Mouse (Mus musculus): ENCODE data around the gene Pdzd8. TPM values are rescaled to one million over a fixed set of nuclear protein-coding genes. Genes with fewer than 3 reads are reported as not detected.

The Pdzd8 gene
- total RNA-seq (2021), result 10 to 100 TPM; 10.3 to 13.3 TPM
- long read RNA-seq, experiment 1, partial matches to known transcripts, result 0 of 6 reads
- long read RNA-seq, experiment 1, other reads (novel, unspliced or antisense), result 6 of 6 reads
- long read RNA-seq, experiment 2, full-length matches to known transcripts, result 5 of 8 reads
- long read RNA-seq, experiment 2, partial matches to known transcripts, result 0 of 8 reads
- long read RNA-seq, experiment 2, other reads (novel, unspliced or antisense), result 3 of 8 reads

GRCm38 (mm10) chr19:59345658-59346283 lies at the start of gene Pdzd8:
TSS of gene Pdzd8 (minus strand) at chr19:59345780.
- DNase-seq, result peak; percentile 83 to 85
- intact Hi-C loops (cut with DNase I), result no loop called here

DNA sequence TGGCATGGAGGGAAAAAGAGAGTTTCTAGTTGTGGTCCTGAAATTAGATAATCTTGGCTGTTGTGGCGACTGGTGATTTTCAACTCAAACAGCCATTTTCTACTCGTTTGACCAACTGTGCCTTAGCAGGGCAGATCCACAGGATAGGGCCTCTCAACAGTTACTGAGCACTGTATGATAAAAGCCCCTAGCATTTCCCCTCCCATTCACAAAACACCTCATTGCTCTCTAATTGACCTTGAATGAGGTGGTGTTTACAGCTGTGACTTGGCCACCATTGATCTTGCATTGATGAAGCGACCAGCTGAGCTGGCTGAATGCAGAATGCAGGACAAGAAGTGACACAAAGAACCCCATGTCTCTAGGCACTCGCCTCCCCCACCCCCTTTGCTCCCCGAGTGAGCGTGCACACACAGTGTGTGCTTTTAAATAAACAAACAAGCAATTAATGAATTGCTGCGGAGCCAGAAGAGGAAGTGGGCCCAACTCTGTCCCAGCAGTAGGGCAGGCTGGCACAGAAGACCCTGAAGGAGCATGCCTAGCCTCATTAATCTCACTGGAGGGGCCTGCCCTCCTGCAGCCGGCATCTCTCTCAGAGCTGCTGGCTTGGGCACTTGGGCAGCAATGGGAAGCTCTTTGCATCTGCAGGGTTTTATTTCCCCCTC lies 48.3 kb upstream of the Pdzd8 start:
- intact Hi-C loops (cut with DNase I), result no loop called here
- DNase-seq, result no peak

DNA sequence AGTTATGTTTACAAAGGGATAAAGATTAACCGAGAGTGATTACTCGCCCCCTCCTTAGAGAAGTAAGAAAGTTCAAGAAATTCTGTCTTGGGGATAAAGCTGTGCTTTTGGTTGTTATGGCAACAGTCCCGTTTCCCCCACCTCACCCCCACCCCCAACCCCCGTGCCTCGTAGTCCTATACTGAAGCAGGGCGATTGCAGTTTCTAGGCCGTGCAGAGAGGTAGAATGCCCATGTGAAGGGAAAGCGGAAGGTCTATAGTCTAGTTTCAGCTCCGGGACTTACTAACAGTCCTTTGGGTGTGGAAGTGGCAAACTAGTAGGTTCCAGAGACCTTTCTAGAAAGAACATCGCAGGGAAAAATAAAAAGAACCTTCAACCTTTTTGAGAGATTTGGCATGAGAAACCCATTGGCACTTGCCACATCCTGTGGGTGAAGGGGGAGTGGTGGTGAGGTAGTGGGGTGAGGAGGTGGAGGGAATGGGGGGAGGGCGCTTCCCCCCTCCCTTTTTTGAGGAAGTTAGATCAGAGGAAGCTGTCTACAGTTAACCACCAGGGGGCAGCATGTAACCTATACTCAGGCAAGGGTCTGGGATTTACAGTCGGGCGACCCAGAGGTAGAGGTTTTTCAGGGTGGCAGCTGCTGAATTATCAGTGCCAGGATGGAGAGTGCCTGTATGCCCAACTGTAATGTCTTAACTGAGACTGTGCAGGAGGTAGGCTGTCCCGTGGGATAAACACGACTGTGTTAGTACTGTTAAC lies 43.4 kb upstream of the Pdzd8 start:
- peak in 1 of 2 experiments; percentile 35 for DNase-seq
- intact Hi-C loops (cut with DNase I), result loop anchor here (10.0 kb wide), 1 partner anchor 144 kb away; no protein-coding TSS in a partner anchor

DNA sequence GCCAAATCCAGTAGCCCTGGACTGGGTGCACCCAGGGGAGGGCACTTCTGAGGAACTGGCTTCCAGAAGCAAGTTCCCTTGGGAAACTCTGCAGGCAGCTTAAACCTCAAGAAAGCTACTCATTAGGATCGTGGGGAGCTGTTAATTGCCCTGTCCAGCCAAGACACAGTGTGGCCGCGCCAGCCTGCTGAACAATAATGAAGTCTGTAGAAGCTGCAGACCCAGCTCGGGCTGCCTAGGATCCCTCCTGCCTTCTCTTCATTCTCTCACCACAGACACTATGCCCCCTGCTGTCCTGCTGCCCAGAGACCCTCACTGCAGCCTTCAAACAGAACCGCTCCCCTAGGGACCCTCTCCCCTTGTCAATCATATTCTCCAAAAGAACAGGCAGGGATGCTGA lies 42.8 kb upstream of the Pdzd8 start:
- DNase-seq, result no peak
- intact Hi-C loops (cut with DNase I), result loop anchor here (10.0 kb wide), 1 partner anchor 144 kb away; no protein-coding TSS in a partner anchor

DNA sequence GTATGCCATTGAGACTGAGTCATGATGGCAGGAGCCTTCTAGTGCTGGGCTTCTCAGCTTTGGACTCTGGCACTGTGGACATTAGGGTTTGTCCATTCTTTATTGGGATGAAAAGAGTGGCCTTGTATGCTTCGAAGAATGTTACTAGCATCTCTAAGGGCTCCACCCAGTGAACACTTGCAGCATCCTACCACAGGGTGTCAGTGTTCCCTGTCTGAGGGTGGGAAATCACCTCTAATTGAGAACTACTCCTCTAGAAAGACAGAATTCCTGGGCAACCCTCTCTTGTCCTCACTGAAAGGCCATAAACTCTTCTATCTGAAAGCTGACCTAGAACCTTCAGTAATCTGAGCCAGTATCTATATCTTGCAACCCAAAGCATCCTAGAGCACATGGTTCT lies 41.6 kb upstream of the Pdzd8 start:
- no peak for DNase-seq
- intact Hi-C loops (cut with DNase I), result loop anchor here (10.0 kb wide), 1 partner anchor 142 kb away; no protein-coding TSS in a partner anchor

- DNase-seq, result no peak
- intact Hi-C loops (cut with DNase I), result loop anchor here (10.0 kb wide), 1 partner anchor 140 kb away; no protein-coding TSS in a partner anchor
Observed at GRCm38 (mm10) chr19:59384582-59385495, 39.3 kb upstream of the Pdzd8 start.

DNA sequence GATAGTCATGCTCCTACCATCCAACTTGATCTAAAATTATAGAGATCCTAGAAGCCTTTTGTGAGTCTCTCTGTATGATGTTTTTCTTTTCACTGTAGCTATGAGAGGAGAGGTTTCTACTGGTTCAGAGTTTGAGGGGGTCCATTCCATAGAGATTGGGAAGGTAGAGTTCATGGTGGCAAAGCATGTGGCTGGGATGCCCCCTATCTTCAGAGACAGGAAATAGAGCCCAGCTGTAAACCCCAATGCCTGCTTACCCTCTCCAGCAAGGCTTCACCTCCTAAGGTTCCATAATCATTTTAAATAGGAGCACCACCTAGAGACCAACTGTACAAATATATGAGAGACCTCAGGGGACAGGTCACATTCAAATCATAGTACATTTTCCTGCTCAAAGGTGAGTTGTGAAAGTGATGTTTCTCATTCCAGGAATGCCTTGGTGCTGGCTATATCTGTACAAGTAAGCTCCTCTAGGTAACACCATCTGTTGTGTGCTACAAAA lies 36.9 kb upstream of the Pdzd8 start:
- intact Hi-C loops (cut with DNase I), result loop anchor here (10.0 kb wide), 1 partner anchor 138 kb away; no protein-coding TSS in a partner anchor
- DNase-seq, result no peak

DNA sequence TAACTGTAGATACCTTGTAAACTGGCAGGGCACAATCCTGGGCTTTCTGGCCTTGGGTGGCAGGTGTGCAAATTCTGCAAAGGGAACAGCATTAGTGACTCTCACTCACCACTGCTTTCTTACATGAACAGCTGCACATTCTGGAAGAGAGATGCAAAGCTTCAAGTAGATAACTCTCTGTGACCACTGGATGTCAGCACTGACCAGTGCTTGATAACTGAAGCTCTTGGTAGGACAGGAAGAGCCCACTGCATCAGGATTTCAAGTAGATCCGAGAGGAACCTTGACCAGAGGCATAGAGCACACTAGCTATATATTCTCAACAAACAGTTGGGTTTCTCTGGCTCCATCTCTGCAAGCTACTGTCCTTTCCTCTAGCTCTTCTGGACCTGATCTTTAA lies 34.4 kb upstream of the Pdzd8 start:
- intact Hi-C loops (cut with DNase I), result loop anchor here (10.0 kb wide), 1 partner anchor 135 kb away; no protein-coding TSS in a partner anchor

DNA sequence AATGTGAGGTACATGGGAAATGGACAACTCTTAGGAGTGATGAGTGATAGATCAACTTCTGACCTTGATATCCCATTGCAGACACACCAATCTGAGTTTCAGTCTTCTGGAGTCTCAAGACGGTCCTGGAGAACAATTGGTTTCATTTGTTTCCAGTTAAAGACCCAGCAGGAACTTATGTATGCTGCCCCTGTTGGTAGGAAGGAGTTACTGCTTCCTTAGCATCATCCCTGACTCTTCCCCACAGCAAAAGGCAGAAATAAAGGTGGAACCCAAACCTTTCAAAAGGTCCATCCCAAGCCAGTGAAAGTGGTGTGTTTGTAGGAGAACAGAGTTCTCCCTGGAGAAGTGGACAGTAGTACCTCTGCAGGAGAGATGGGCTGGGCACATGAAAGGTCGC lies 30.9 kb upstream of the Pdzd8 start:
- DNase-seq, result no peak
- intact Hi-C loops (cut with DNase I), result no loop called here

More for the DNA sequence above, 34.4 kb upstream of the Pdzd8 start:
- DNase-seq, result no peak

GRCm38 (mm10) chr19:59374940-59375339 lies 29.4 kb upstream of the Pdzd8 start:
- DNase-seq, result no peak
- intact Hi-C loops (cut with DNase I), result no loop called here

DNA sequence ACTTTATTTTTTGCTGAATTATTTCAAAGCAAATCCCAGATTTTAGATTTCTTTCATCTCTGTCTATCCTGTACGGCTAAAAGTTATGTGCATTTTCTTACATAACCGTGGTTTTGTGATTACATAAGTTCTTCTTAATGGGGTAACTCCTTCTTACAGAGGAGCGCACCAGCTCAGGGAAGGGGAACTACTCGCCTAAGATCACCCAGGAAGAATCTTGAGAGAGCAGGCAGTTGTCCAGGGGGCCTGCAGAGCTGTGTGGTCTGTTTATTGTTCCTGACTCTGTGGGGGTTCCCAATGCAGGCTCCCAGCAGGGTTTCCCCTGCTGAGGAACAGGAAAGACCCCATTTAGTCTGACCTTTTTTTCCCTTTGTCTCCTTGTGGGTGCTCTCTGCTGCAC lies 27.3 kb upstream of the Pdzd8 start:
- DNase-seq, result no peak
- intact Hi-C loops (cut with DNase I), result no loop called here

DNA sequence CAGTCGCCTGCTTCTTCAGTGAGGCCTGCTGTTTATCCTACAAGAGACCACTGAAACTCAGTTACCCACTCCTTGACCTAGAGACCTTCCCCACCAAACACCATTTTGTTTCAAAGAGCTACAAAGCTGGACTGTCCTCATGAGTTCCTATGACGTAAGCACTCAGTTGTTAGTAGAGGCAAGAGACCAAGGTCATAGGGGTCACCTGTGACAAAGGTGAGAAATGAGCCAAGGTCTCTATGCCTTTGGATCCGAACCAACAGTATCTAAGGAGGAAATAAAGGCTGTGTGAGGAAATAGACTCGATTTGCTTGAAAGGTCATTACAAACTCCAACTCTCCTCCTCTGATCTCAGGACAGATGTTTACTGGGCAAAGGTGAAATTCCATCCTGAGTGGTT lies 25.4 kb upstream of the Pdzd8 start:
- DNase-seq, result no peak
- intact Hi-C loops (cut with DNase I), result no loop called here

DNA sequence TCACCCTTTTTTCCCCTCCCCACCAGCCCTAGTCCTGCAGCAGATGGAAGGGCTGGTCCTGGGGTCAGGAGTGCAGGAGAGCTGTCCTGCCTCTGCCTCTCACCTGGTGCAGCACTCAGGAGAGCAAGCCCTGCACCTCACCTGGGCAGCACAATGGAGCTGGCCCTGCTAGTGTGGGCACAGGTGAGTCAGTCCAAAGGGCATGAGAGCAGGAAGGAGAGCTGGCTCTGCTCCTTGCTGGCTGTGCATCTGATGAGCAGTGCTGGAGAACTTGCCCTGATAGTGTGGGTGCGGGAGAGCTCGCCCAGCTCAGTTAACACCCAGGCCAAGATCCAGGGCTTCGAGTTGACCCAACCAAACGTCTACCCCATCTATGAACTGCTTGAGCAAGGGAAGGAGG lies 22.3 kb upstream of the Pdzd8 start:
- intact Hi-C loops (cut with DNase I), result no loop called here
- DNase-seq, result no peak

DNA sequence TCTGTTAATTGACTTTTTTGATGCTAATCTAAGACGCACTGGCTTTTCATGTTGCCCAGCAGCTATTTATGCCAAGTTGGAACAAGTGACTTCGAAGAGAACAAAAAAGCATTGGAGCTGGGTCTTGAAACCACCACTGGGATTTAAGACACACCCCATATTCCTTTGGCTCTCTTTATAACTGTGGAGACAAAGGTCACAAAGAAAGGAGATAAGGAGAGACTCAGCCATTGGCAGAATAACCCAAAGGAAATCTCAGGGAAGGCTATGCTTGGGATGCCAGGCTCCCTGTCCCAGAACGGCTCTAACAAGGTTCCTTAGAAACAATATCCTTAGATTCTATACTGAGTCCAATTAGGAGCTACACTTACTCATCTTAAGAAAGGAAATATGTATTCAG lies 21.1 kb upstream of the Pdzd8 start:
- DNase-seq, result no peak
- intact Hi-C loops (cut with DNase I), result no loop called here

- intact Hi-C loops (cut with DNase I), result no loop called here
- no peak for DNase-seq
Observed at GRCm38 (mm10) chr19:59363666-59364065, 18.1 kb upstream of the Pdzd8 start.

- no peak for DNase-seq
- intact Hi-C loops (cut with DNase I), result no loop called here
Observed at GRCm38 (mm10) chr19:59362646-59363045, 17.1 kb upstream of the Pdzd8 start.

DNA sequence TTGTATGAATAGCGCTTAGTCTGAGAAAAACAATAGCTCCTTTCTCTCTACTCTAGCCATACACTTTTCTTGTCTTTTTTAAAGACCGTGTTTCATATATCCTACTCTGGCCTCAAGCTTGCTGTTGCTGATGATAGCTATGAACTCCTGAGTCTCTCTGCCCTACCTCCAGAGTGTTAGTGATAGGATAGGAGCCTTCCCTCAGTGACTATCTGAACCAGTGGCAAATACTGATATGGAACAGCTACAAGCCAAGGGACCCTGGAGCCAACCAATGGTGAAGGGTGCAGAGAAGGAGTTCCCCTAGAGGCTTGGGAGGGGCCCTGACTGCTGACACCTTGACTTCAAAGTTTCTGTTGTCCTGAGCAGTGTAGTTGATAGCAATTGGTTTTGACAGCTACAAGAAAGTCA lies 14.9 kb upstream of the Pdzd8 start:
- no peak for DNase-seq
- intact Hi-C loops (cut with DNase I), result no loop called here

DNA sequence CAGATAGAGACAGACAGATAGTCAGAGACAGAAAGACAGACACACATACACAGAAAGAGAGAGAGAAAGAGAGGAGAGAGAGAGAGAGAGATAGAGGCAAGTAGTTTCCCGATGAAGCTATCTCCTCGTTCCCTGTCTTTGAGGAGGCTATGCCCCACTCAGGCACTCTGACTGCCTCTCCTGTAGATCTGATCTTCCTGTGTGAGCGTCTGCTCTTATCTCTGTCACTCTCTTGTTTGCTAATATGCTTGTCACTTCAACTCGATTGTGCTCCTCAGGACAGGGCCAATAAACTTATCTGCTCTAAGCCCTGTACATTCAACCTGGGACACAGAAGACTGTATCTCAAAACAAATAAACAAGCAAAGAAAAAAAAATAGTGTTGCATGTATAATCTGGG lies 13.6 kb upstream of the Pdzd8 start:
- no peak for DNase-seq
- intact Hi-C loops (cut with DNase I), result no loop called here

DNA sequence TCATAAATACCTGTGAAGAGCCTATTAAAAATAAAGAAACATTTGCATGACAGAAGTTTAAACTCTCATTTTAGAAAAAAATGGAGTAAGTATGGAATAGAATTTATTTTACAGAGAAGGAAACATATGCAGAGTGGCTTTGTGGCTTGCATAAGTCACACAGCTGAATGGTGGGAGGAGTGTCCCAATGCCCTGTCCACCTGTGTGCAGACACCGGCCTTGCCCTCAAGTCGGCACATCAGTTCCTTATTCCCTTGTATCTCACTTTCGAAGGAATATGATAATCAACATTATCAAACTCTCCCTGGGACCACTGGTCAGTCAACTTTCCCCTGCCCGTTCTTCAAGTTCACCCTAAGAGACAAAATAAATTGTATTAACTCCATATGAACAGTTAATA lies 12.3 kb upstream of the Pdzd8 start:
- no peak for DNase-seq
- intact Hi-C loops (cut with DNase I), result no loop called here
